Mouse (Mus musculus): Measurements from ENCODE around the gene Mbl1.

Gene Mbl1

DNA sequence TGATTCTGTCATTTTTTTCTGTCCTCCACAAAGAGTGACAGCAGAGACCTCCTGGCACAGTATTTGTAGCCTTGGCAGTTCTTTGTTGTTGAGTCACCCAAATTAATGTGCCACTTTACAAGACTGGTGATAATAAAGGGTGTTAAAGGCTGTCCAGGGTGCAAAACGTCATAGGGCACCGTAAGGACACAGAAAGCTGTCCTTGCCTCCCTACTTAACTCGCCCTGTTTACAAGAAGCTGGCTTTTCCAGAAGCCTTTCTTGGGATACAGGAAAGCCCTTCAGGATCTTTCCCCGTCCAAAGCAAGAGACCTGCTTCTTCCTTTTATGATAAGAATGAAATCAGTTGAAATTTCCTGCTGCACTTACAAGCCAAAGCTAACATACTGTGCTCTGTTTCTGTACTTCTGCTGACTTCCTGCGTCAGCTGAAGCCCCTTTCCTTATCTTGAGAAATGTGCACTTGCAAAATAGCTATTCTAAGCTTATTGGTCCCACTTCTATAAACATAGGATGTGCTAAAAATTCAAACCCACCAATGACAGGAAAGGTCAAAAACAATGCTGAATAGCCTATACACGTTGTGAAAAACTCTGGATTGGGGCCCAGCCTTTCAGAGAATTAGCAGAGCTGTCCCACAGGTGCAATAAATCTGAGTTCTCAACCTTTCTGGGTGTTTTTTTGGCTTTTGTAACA, 46.9 kb downstream of the Mbl1 start:
- DNase-seq, result no peak
